ENCODE assay signal across 8 mouse cellular contexts in the genomic region with DNA sequence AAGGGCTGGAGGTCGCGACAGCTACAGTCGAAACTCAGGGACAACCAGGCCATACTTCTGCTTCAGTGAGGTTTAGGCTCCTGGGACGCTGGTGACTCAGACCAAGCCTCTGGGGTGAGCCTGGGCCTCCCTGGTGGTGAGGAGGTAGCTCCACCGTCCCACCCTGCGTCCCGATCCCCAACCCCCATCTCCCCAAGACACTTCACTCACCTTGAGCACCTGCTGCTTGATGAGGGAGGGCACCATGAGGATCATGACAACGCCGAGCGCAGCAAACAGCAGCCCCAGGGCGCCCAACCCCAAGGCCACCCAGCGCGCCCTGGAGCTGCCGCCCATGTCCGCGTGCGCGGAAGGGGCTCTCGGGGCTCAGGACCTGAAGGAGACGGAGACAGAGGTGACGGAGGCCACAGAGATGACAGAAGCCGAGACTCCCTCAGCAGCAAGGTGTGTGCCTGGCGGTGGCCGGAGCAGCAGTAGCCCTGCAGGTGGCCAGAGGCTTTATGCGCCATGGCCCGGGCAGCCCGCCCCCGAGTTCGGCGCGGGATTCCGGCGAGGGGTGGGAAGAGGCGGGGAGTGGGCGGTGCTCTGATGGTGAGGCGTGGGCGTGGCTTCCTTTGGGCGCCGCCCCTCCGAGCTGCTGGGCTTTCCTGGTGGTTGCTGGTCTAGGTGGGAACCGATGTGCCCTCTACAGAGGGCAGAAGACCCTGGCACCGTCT. TPM values are rescaled to one million over a fixed set of nuclear protein-coding genes. Genes with fewer than 3 reads are reported as not detected.
A peak's percentile ranks its signal among the peaks of the same experiment; 100 is the strongest.
DNase-seq lines count a peak whose midpoint lies in the region; ATAC-seq and TF ChIP-seq lines count a peak whose summit lies in the region.

Scarb1 (minus strand) TSS at position 548 of the 716 bp plus-strand sequence.

- ATAC-seq in hindbrain, postnatal 0 days, result peak; percentile 86

- TF ChIP-seq CTCF in cortical plate, adult 2 months (IDR thresholded peaks at IDR 0.05; ENCODE audit: extremely low read depth, insufficient read depth, low read length), result no peak
- TF ChIP-seq CTCF in hindbrain, postnatal 0 days (IDR thresholded peaks at IDR 0.05; ENCODE audit: low read depth), result peak; percentile 12; the same call in 1 of the 2 replicates
- no peak; the same call in 1 of the 2 replicates for TF ChIP-seq CTCF in left cerebral cortex, adult 2 months (IDR thresholded peaks at IDR 0.05)

- H3K79me2 ChIP-seq in macrophage (ENCODE audit: inconsistent target), result peaks cover 50% of the 10 kb centered on the region

- peak within 1 kb of the TSS; percentile 77 for H3K9ac ChIP-seq in hindbrain, postnatal 0 days (replicated peaks; ENCODE audit: low read length)

- no peaks in the 10 kb centered on the region for H3K36me3 ChIP-seq in hindbrain, postnatal 0 days (ENCODE audit: insufficient read depth, low read length)
- no peaks in the 10 kb centered on the region for H3K36me3 ChIP-seq in macrophage (ENCODE audit: inconsistent target)

- H3K4me3 ChIP-seq in cortical plate, adult 2 months (ENCODE audit: insufficient read depth, low read length), result peak within 1 kb of the TSS; percentile 87
- peak within 1 kb of the TSS; percentile 77 for H3K4me3 ChIP-seq in hindbrain, postnatal 0 days (ENCODE audit: low read length)
- peak within 1 kb of the TSS; percentile 73 for H3K4me3 ChIP-seq in left cerebral cortex, adult 2 months
- H3K4me3 ChIP-seq in macrophage (ENCODE audit: inconsistent target), result peak within 1 kb of the TSS; percentile 96

- no peaks in the 10 kb centered on the region for H3K4me1 ChIP-seq in cortical plate, adult 2 months (ENCODE audit: control insufficient read depth, insufficient read depth, low read length)
- H3K4me1 ChIP-seq in hindbrain, postnatal 0 days (ENCODE audit: insufficient read depth, low read length), result peaks cover 12% of the 10 kb centered on the region

- intact Hi-C loops in left cerebral cortex, adult 2 months (cut with DNase I), result loop anchor here (5.0 kb wide), 1 partner anchor 43 kb away; no protein-coding TSS in a partner anchor

- peak within 1 kb of the TSS; percentile 98 for H3K4me2 ChIP-seq in hindbrain, postnatal 0 days (ENCODE audit: low read depth, low read length)

- peak; percentile 91 for DNase-seq in ZHBTc4 (ENCODE audit: low read depth, low spot score)
- DNase-seq in gastrocnemius, adult 8-10 months (ENCODE audit: low spot score in 2 of 2), result peak; percentile 76
- DNase-seq in hindbrain, postnatal 0 days (ENCODE audit: low spot score), result peak; percentile 90
- DNase-seq in left cerebral cortex, adult 2 months (ENCODE audit: extremely low spot score in 1 of 2, low spot score in 2 of 2), result peak; percentile 85 to 86
- DNase-seq in retina, postnatal 7 days (ENCODE audit: low read depth, low spot score), result peak; percentile 73
- peak; percentile 85 for DNase-seq in urinary bladder, adult 2 months (ENCODE audit: low spot score)

- peak within 1 kb of the TSS; percentile 26 for H3K27ac ChIP-seq in cortical plate, adult 2 months (ENCODE audit: insufficient read depth, low read length)
- H3K27ac ChIP-seq in hindbrain, postnatal 0 days, result peak within 1 kb of the TSS; percentile 52
- H3K27ac ChIP-seq in left cerebral cortex, adult 2 months, result peak within 1 kb of the TSS; percentile 82
- H3K27ac ChIP-seq in macrophage, result peak within 1 kb of the TSS; percentile 87

- peak; percentile 67; the same call in 1 of the 2 replicates for TF ChIP-seq POLR2A in cortical plate, adult 2 months (IDR thresholded peaks at IDR 0.05; ENCODE audit: extremely low read depth, insufficient read depth, low read length)

- under 1% methylated on average over 39 of the region's 42 CpGs for WGBS in hindbrain, postnatal 0 days
- WGBS in macrophage (ENCODE audit: missing documents), result 1% methylated on average over 41 of the region's 42 CpGs

- H3K27me3 ChIP-seq in hindbrain, postnatal 0 days (ENCODE audit: insufficient read depth, low read length), result no peaks in the 10 kb centered on the region

- H3K9me3 ChIP-seq in hindbrain, postnatal 0 days (ENCODE audit: low read length), result no peaks in the 10 kb centered on the region

RNA-seq across cellular contexts. Expression of gene Scarb1, which starts in this region (rescaled TPM):
- 32.6 and 33.8 TPM in 2 replicates for polyA plus RNA-seq in cortical plate, adult 2 months (2012; rRNA removed)
- total RNA-seq in gastrocnemius, adult 8-10 months (2022), result 10 to 100 TPM; 11.1 to 19.0 (median 13.3) TPM
- total RNA-seq in hindbrain, postnatal 0 days (2014; rRNA removed), result 70.3 and 71.7 TPM in 2 replicates
- polyA plus RNA-seq in hindbrain, postnatal 0 days (2015; fragmentation: Nextera tagmentation; extraction: Ambion mirVana), result 53.9 and 56.1 TPM in 2 replicates
- 10 to 100 TPM; 24.4 to 29.6 TPM for total RNA-seq in left cerebral cortex, adult 2 months (2021)
- 100 to 1,000 TPM in 4 of 26 experiments, 10 to 100 TPM in 21, 1 to 10 TPM in 1; 8.4 to 109 (median 52.5) TPM for total RNA-seq in macrophage (2018; cell fraction: chromatin; rRNA removed)
- total RNA-seq in macrophage (2018; cell fraction: cytosol; rRNA removed), result 10 to 100 TPM; 43.9 to 88.4 (median 58.6) TPM
- 100 to 1,000 TPM in 2 of 26 experiments, 10 to 100 TPM in 24; 21.7 to 129 (median 52.7) TPM for total RNA-seq in macrophage (2018; cell fraction: nucleus; rRNA removed)
- polyA plus RNA-seq in macrophage (2018), result 80.8 to 94.6 TPM (median 83.7 TPM) in 3 replicates
- polyA plus RNA-seq in urinary bladder, adult 2 months (2012; rRNA removed), result 75.6 and 92.2 TPM in 2 replicates

Comparison
In these comparisons a context has a peak if more than half of its experiments do, and no peak if none do; other contexts are left out.
1. Peak in every context shown above with its lines: DNase-seq, ATAC-seq, H3K4me3 ChIP-seq and H3K27ac ChIP-seq.
2. H3K27ac ChIP-seq: peak in every context shown above with its lines; median percentile 87 in macrophage; 82 in left cerebral cortex, adult 2 months; 52 in hindbrain, postnatal 0 days; 26 in cortical plate, adult 2 months.